Mouse (Mus musculus): ENCODE measurements around the gene Ralb. TPM values are rescaled to one million over a fixed set of nuclear protein-coding genes. Genes with fewer than 3 reads are reported as not detected.

Gene Ralb
- polyA plus RNA-seq, 1 experiment, result 54.6 TPM

GRCm38 (mm10) chr1:119503181-119503580 is 1.4 kb downstream of the Ralb start:
- no peak for DNase-seq
- no peaks in the 10 kb centered on the region for H3K36me3 ChIP-seq (ENCODE audit: control insufficient read depth, insufficient read depth, low read length)
- no peaks in the 10 kb centered on the region for H3K27me3 ChIP-seq (replicated peaks; ENCODE audit: control insufficient read depth, insufficient read depth, low read length)
- no peak for TF ChIP-seq POLR2A (IDR thresholded peaks at IDR 0.05; ENCODE audit: low read depth, low read length)
- no peak for TF ChIP-seq CTCF (conservative IDR thresholded peaks at IDR 0.05; ENCODE audit: insufficient read depth, insufficient read length, low read depth, low read length)
- WGBS, result 66% methylated on average over 3 of the region's 3 CpGs
- peaks cover 27% of the 10 kb centered on the region for H3K4me1 ChIP-seq (ENCODE audit: control insufficient read depth, insufficient read depth, low read length)
- H3K27ac ChIP-seq (ENCODE audit: insufficient read depth, low read depth, low read length), result 0 out of 2 replicates have a peak overlapping the region, but pooled peaks have one; percentile 69
- peak overlapping the region; percentile 70 for H3K4me3 ChIP-seq (ENCODE audit: insufficient read depth, low read depth, low read length)

- 89% methylated on average over 11 of the region's 11 CpGs for WGBS
- H3K4me3 ChIP-seq (ENCODE audit: insufficient read depth, low read depth, low read length), result no peak overlapping the region
- H3K27me3 ChIP-seq (replicated peaks; ENCODE audit: control insufficient read depth, insufficient read depth, low read length), result no peaks in the 10 kb centered on the region
- no peak for TF ChIP-seq POLR2A (IDR thresholded peaks at IDR 0.05; ENCODE audit: low read depth, low read length)
- no peak for TF ChIP-seq CTCF (conservative IDR thresholded peaks at IDR 0.05; ENCODE audit: insufficient read depth, insufficient read length, low read depth, low read length)
- no peaks in the 10 kb centered on the region for H3K36me3 ChIP-seq (ENCODE audit: control insufficient read depth, insufficient read depth, low read length)
- no peak overlapping the region for H3K27ac ChIP-seq (ENCODE audit: insufficient read depth, low read depth, low read length)
- peaks cover 31% of the 10 kb centered on the region for H3K4me1 ChIP-seq (ENCODE audit: control insufficient read depth, insufficient read depth, low read length)
- no peak for DNase-seq
Observed at GRCm38 (mm10) chr1:119502729-119503128, 1.9 kb downstream of the Ralb start.

- no peak overlapping the region for H3K27ac ChIP-seq (ENCODE audit: insufficient read depth, low read depth, low read length)
- TF ChIP-seq CTCF (conservative IDR thresholded peaks at IDR 0.05; ENCODE audit: insufficient read depth, insufficient read length, low read depth, low read length), result no peak
- no peak for TF ChIP-seq POLR2A (IDR thresholded peaks at IDR 0.05; ENCODE audit: low read depth, low read length)
- H3K4me3 ChIP-seq (ENCODE audit: insufficient read depth, low read depth, low read length), result no peak overlapping the region
- WGBS, result 62% methylated on average over 8 of the region's 8 CpGs
- no peaks in the 10 kb centered on the region for H3K36me3 ChIP-seq (ENCODE audit: control insufficient read depth, insufficient read depth, low read length)
- H3K27me3 ChIP-seq (replicated peaks; ENCODE audit: control insufficient read depth, insufficient read depth, low read length), result no peaks in the 10 kb centered on the region
- DNase-seq, result no peak
- peaks cover 38% of the 10 kb centered on the region for H3K4me1 ChIP-seq (ENCODE audit: control insufficient read depth, insufficient read depth, low read length)
Observed at GRCm38 (mm10) chr1:119501881-119502280, 2.7 kb downstream of the Ralb start.

- WGBS, result 93% methylated on average over 10 of the region's 10 CpGs
- peaks cover 53% of the 10 kb centered on the region for H3K4me1 ChIP-seq (ENCODE audit: control insufficient read depth, insufficient read depth, low read length)
- DNase-seq, result no peak
- no peaks in the 10 kb centered on the region for H3K36me3 ChIP-seq (ENCODE audit: control insufficient read depth, insufficient read depth, low read length)
- H3K4me3 ChIP-seq (ENCODE audit: insufficient read depth, low read depth, low read length), result no peak overlapping the region
- no peaks in the 10 kb centered on the region for H3K27me3 ChIP-seq (replicated peaks; ENCODE audit: control insufficient read depth, insufficient read depth, low read length)
- H3K27ac ChIP-seq (ENCODE audit: insufficient read depth, low read depth, low read length), result no peak overlapping the region
- TF ChIP-seq POLR2A (IDR thresholded peaks at IDR 0.05; ENCODE audit: low read depth, low read length) (no peak), CTCF (conservative IDR thresholded peaks at IDR 0.05; ENCODE audit: insufficient read depth, insufficient read length, low read depth, low read length) (no peak)
Observed at GRCm38 (mm10) chr1:119499456-119499855, 5.1 kb downstream of the Ralb start.

GRCm38 (mm10) chr1:119498536-119499231 is 5.9 kb downstream of the Ralb start:
- Histone ChIP-seq H3K4me1 (ENCODE audit: control insufficient read depth, insufficient read depth, low read length) (peaks cover 52% of the 10 kb centered on the region), H3K27me3 (replicated peaks; ENCODE audit: control insufficient read depth, insufficient read depth, low read length) (no peaks in the 10 kb centered on the region), H3K4me3 (ENCODE audit: insufficient read depth, low read depth, low read length) (no peak overlapping the region), H3K27ac (ENCODE audit: insufficient read depth, low read depth, low read length) (peak overlapping the region; percentile 46), H3K36me3 (ENCODE audit: control insufficient read depth, insufficient read depth, low read length) (no peaks in the 10 kb centered on the region)
- DNase-seq, result peak; percentile 61
- TF ChIP-seq POLR2A (IDR thresholded peaks at IDR 0.05; ENCODE audit: low read depth, low read length), result no peak
- no peak for TF ChIP-seq CTCF (conservative IDR thresholded peaks at IDR 0.05; ENCODE audit: insufficient read depth, insufficient read length, low read depth, low read length)
- 63% methylated on average over 9 of the region's 9 CpGs for WGBS

GRCm38 (mm10) chr1:119497346-119498004 is 7.1 kb downstream of the Ralb start:
- Histone ChIP-seq H3K27me3 (replicated peaks; ENCODE audit: control insufficient read depth, insufficient read depth, low read length) (no peaks in the 10 kb centered on the region), H3K4me1 (ENCODE audit: control insufficient read depth, insufficient read depth, low read length) (peaks cover 44% of the 10 kb centered on the region), H3K36me3 (ENCODE audit: control insufficient read depth, insufficient read depth, low read length) (no peaks in the 10 kb centered on the region), H3K4me3 (ENCODE audit: insufficient read depth, low read depth, low read length) (no peak overlapping the region), H3K27ac (ENCODE audit: insufficient read depth, low read depth, low read length) (no peak overlapping the region)
- 75% methylated on average over 5 of the region's 5 CpGs for WGBS
- no peak for DNase-seq
- no peak for TF ChIP-seq CTCF (conservative IDR thresholded peaks at IDR 0.05; ENCODE audit: insufficient read depth, insufficient read length, low read depth, low read length)
- TF ChIP-seq POLR2A (IDR thresholded peaks at IDR 0.05; ENCODE audit: low read depth, low read length), result no peak

- no peak for TF ChIP-seq POLR2A (IDR thresholded peaks at IDR 0.05; ENCODE audit: low read depth, low read length)
- TF ChIP-seq CTCF (conservative IDR thresholded peaks at IDR 0.05; ENCODE audit: insufficient read depth, insufficient read length, low read depth, low read length), result no peak
- Histone ChIP-seq H3K27me3 (replicated peaks; ENCODE audit: control insufficient read depth, insufficient read depth, low read length) (no peaks in the 10 kb centered on the region), H3K4me1 (ENCODE audit: control insufficient read depth, insufficient read depth, low read length) (peaks cover 47% of the 10 kb centered on the region), H3K4me3 (ENCODE audit: insufficient read depth, low read depth, low read length) (no peak overlapping the region), H3K36me3 (ENCODE audit: control insufficient read depth, insufficient read depth, low read length) (no peaks in the 10 kb centered on the region), H3K27ac (ENCODE audit: insufficient read depth, low read depth, low read length) (no peak overlapping the region)
- DNase-seq, result peak; percentile 82
- 56% methylated on average over 6 of the region's 6 CpGs for WGBS
Observed at GRCm38 (mm10) chr1:119495396-119495775, 9.2 kb downstream of the Ralb start.

Data from kidney, adult 2 months (tissue).